8 mouse cellular contexts compared by ENCODE assay signal in the genomic region with DNA sequence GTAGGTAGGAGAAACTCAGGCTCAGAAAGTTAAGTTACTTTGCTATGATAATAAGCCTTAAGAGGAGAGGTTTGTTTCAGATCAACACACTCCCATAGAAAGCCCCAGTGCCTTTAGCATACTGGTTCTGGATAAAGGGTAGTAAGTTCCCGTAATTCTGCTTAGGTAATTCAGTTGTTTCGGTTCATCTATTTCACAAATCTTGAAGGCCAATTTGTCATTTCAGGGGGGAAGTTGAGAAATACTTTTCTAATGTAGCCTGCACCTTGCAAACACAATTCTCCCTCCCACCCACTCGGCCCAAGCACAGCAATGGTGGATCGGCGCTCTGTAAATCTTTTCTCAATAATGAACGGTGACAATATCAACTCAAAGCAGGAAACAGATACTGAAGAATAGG. TPM values are rescaled to one million over a fixed set of nuclear protein-coding genes. Genes with fewer than 3 reads are reported as not detected.
DNase-seq lines count a peak whose midpoint lies in the region; ATAC-seq lines count a peak whose summit lies in the region.

No protein-coding gene starts in this region.

- H3K4me2 ChIP-seq in heart, embryonic 15.5 days = peak overlapping the region; percentile 80
- peak overlapping the region; percentile 91 for H3K4me2 ChIP-seq in intestine, embryonic 15.5 days (replicated peaks)
- peak overlapping the region; percentile 93 for H3K4me2 ChIP-seq in midbrain, embryonic 14.5 days (ENCODE audit: low read length)

- peak overlapping the region; percentile 97 for H3K4me3 ChIP-seq in heart, embryonic 15.5 days
- peak overlapping the region; percentile 84 for H3K4me3 ChIP-seq in embryonic facial prominence, embryonic 10.5 days
- peak overlapping the region; percentile 53 for H3K4me3 ChIP-seq in intestine, embryonic 15.5 days (replicated peaks)
- H3K4me3 ChIP-seq in midbrain, embryonic 14.5 days (replicated peaks; ENCODE audit: low read depth, low read length) = peak overlapping the region; percentile 72; the same call in 1 of the 2 replicates

- no peaks in the 10 kb centered on the region for H3K9me3 ChIP-seq in heart, embryonic 15.5 days (replicated peaks)
- peaks cover 12% of the 10 kb centered on the region; the same call in 1 of the 2 replicates for H3K9me3 ChIP-seq in embryonic facial prominence, embryonic 10.5 days
- no peaks in the 10 kb centered on the region for H3K9me3 ChIP-seq in intestine, embryonic 15.5 days
- H3K9me3 ChIP-seq in midbrain, embryonic 14.5 days (ENCODE audit: control insufficient read depth, low read length) = 0 out of 2 replicates have a peak, but pooled peaks cover 4% of the 10 kb centered on the region

- peaks cover 11% of the 10 kb centered on the region; the same call in 1 of the 2 replicates for H3K4me1 ChIP-seq in heart, embryonic 15.5 days (replicated peaks)
- H3K4me1 ChIP-seq in embryonic facial prominence, embryonic 10.5 days = peaks cover 10% of the 10 kb centered on the region; the same call in 1 of the 2 replicates
- H3K4me1 ChIP-seq in intestine, embryonic 15.5 days (replicated peaks) = 0 out of 2 replicates have a peak, but pooled peaks cover 2% of the 10 kb centered on the region
- H3K4me1 ChIP-seq in midbrain, embryonic 14.5 days (ENCODE audit: control insufficient read depth, insufficient read depth, low read length) = no peaks in the 10 kb centered on the region

- peak overlapping the region; percentile 97 for H3K27ac ChIP-seq in heart, embryonic 15.5 days
- H3K27ac ChIP-seq in embryonic facial prominence, embryonic 10.5 days (replicated peaks) = no peak overlapping the region
- no peak overlapping the region for H3K27ac ChIP-seq in intestine, embryonic 15.5 days
- no peak overlapping the region for H3K27ac ChIP-seq in midbrain, embryonic 14.5 days (replicated peaks; ENCODE audit: low read depth, low read length)

- intact Hi-C loops in heart, postnatal 36 days (cut with DNase I) = loop anchor here (10.0 kb wide), 1 partner anchor 531 kb away; the partner anchor contains the start of gene 1700064H15Rik

- peak overlapping the region; percentile 98 for H3K9ac ChIP-seq in heart, embryonic 15.5 days
- H3K9ac ChIP-seq in intestine, embryonic 15.5 days = no peak overlapping the region
- H3K9ac ChIP-seq in midbrain, embryonic 14.5 days (replicated peaks; ENCODE audit: low read length) = no peak overlapping the region

- no peaks in the 10 kb centered on the region for H3K27me3 ChIP-seq in heart, embryonic 15.5 days
- H3K27me3 ChIP-seq in embryonic facial prominence, embryonic 10.5 days (replicated peaks; ENCODE audit: low read depth, poor library complexity, severe bottlenecking) = peaks cover 8% of the 10 kb centered on the region; the same call in 1 of the 2 replicates
- no peaks in the 10 kb centered on the region for H3K27me3 ChIP-seq in intestine, embryonic 15.5 days (replicated peaks)
- H3K27me3 ChIP-seq in midbrain, embryonic 14.5 days (ENCODE audit: control insufficient read depth, insufficient read depth, low read length) = no peaks in the 10 kb centered on the region

- no peak for ATAC-seq in heart, embryonic 15.5 days (replicated peaks; ENCODE audit: insufficient number of reproducible peaks, insufficient read depth, low FRiP score, low read depth)
- ATAC-seq in intestine, embryonic 15.5 days = no peak
- ATAC-seq in midbrain, embryonic 14.5 days (ENCODE audit: low FRiP score, low TSS enrichment) = no peak
- no peak for ATAC-seq in erythroid progenitor cell, adult 5-6 weeks (replicated peaks; ENCODE audit: low FRiP score, poor library complexity, severe bottlenecking)

- no peak for DNase-seq in heart, postnatal 36 days
- DNase-seq in embryonic facial prominence, embryonic 10.5 days (ENCODE audit: low spot score) = no peak
- DNase-seq in midbrain, embryonic 14.5 days = no peak
- DNase-seq in T-cell, adult 2 months (ENCODE audit: low spot score) = no peak
- DNase-seq in urinary bladder, postnatal 25 days (ENCODE audit: low spot score) = no peak

- WGBS in heart, embryonic 15.5 days = 74% methylated on average over 6 of the region's 6 CpGs
- WGBS in embryonic facial prominence, embryonic 10.5 days = 84% methylated on average over 6 of the region's 6 CpGs
- WGBS in intestine, embryonic 15.5 days = 80% methylated on average over 6 of the region's 6 CpGs
- 89% methylated on average over 6 of the region's 6 CpGs for WGBS in midbrain, embryonic 14.5 days

- peaks cover 7% of the 10 kb centered on the region; the same call in 1 of the 2 replicates for H3K36me3 ChIP-seq in heart, embryonic 15.5 days
- H3K36me3 ChIP-seq in embryonic facial prominence, embryonic 10.5 days (replicated peaks) = no peaks in the 10 kb centered on the region
- no peaks in the 10 kb centered on the region for H3K36me3 ChIP-seq in intestine, embryonic 15.5 days
- H3K36me3 ChIP-seq in midbrain, embryonic 14.5 days (ENCODE audit: control insufficient read depth, insufficient read depth, low read length) = no peaks in the 10 kb centered on the region

RNA-seq across cellular contexts. Expression of gene Gyg, which starts 0.4 kb away (rescaled TPM):
- polyA plus RNA-seq in heart, embryonic 15.5 days (2015; fragmentation: Nextera tagmentation; extraction: Ambion mirVana) = 463 and 501 TPM in 2 replicates
- total RNA-seq in heart, postnatal 36 days (2021) = 100 to 1,000 TPM; 151 to 158 TPM
- polyA plus RNA-seq in embryonic facial prominence, embryonic 10.5 days (2016; fragmentation: Nextera tagmentation; extraction: Ambion mirVana) = 39.7 and 40.8 TPM in 2 replicates
- polyA plus RNA-seq in intestine, embryonic 15.5 days (2015; fragmentation: Nextera tagmentation; extraction: Ambion mirVana) = 47.4 and 49.0 TPM in 2 replicates
- polyA plus RNA-seq in midbrain, embryonic 14.5 days (2014; fragmentation: Nextera tagmentation; extraction: Ambion mirVana) = 46.0 and 49.6 TPM in 2 replicates
- total RNA-seq in erythroid progenitor cell, adult 5-6 weeks (2015; ENCODE audit: low replicate concordance) = 25.2 and 49.7 TPM in 2 replicates
- 10.9 and 13.2 TPM in 2 replicates for total RNA-seq in erythroid progenitor cell, adult 5-6 weeks (2017; ENCODE audit: low replicate concordance)
